10 mouse cellular contexts compared by ENCODE assay signal in the genomic region with DNA sequence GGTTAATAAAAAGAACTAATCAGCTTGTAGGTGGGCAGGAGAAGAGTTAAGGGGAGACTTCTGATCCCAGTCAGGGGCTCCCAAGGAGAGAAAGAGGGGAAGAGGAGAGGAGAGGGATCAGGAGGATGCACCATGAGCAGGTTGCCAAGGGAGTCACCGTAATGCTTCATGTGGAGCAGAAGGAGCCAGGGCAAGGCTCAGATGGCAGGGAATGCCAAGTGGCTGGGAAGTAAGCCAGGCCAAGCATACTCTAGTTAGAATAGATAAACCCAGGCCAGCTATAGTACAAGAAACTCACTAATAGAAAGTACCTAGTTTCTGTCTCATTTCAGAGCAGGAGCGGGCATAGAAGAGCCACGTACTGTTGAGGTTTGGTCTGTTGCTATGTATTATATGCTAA. TPM values are rescaled to one million over a fixed set of nuclear protein-coding genes. Genes with fewer than 3 reads are reported as not detected.
A peak's percentile ranks its signal among the peaks of the same experiment; 100 is the strongest.
DNase-seq lines count a peak whose midpoint lies in the region; ATAC-seq and TF ChIP-seq lines count a peak whose summit lies in the region.
"Had no signal": no experiment of that assay in that cellular context is flagged by ENCODE, and none has a peak within 500 bp of the region (broad histone marks: within the 10 kb centered on the region; RNA-seq: fewer than 3 reads in every experiment).

No protein-coding gene starts in this region.

- peak; percentile 63 for DNase-seq in hindbrain, postnatal 0 days (ENCODE audit: low spot score)
- DNase-seq in hindbrain, embryonic 10.5 days (ENCODE audit: low spot score), result no peak
- DNase-seq in brain, adult 2 months (ENCODE audit: low read depth, low spot score), result peak; percentile 88
- peak; percentile 63 for DNase-seq in cerebellum, adult 11 months
- DNase-seq in heart, postnatal 36 days, result peak; percentile 52 to 57
- DNase-seq in layer of hippocampus, postnatal 14 days (ENCODE audit: low spot score in 2 of 2), result no peak
- DNase-seq in layer of hippocampus, adult 18-20 months (ENCODE audit: low spot score in 2 of 2), result no peak
- DNase-seq: liver, postnatal 0 days had no signal

- no peaks in the 10 kb centered on the region for H3K9me3 ChIP-seq in hindbrain, postnatal 0 days (ENCODE audit: low read length)
- no peaks in the 10 kb centered on the region for H3K9me3 ChIP-seq in hindbrain, embryonic 10.5 days

- 0 out of 2 replicates have a peak, but pooled peaks cover 4% of the 10 kb centered on the region for H3K4me1 ChIP-seq in hindbrain, postnatal 0 days (ENCODE audit: insufficient read depth, low read length)
- no peaks in the 10 kb centered on the region for H3K4me1 ChIP-seq in hindbrain, embryonic 10.5 days (replicated peaks)

- intact Hi-C loops in heart, postnatal 36 days (cut with DNase I), result no loop called here

- no peak overlapping the region for H3K4me2 ChIP-seq in hindbrain, postnatal 0 days (ENCODE audit: low read depth, low read length)

- no peak overlapping the region for H3K9ac ChIP-seq in hindbrain, postnatal 0 days (replicated peaks; ENCODE audit: low read length)
- H3K9ac ChIP-seq: liver, postnatal 0 days had no signal

- H3K27me3 ChIP-seq in hindbrain, postnatal 0 days (ENCODE audit: insufficient read depth, low read length), result no peaks in the 10 kb centered on the region
- H3K27me3 ChIP-seq in hindbrain, embryonic 10.5 days (ENCODE audit: insufficient read depth, poor library complexity, severe bottlenecking), result no peaks in the 10 kb centered on the region

- no peak overlapping the region for H3K4me3 ChIP-seq in hindbrain, postnatal 0 days (ENCODE audit: low read length)
- no peak overlapping the region for H3K4me3 ChIP-seq in hindbrain, embryonic 10.5 days
- H3K4me3 ChIP-seq: erythroblast, embryonic 14.5 days had no signal

- no peak for ATAC-seq in hindbrain, postnatal 0 days
- ATAC-seq: liver, postnatal 0 days; midbrain, embryonic 16.5 days had no signal

- H3K27ac ChIP-seq in hindbrain, postnatal 0 days, result no peak overlapping the region
- H3K27ac ChIP-seq in hindbrain, embryonic 10.5 days, result no peak overlapping the region

- TF ChIP-seq CTCF in hindbrain, postnatal 0 days (IDR thresholded peaks at IDR 0.05; ENCODE audit: low read depth), result no peak

- WGBS in hindbrain, postnatal 0 days, result 72% methylated on average over 3 of the region's 3 CpGs
- WGBS in hindbrain, embryonic 10.5 days, result 93% methylated on average over 3 of the region's 3 CpGs

- H3K36me3 ChIP-seq in hindbrain, postnatal 0 days (ENCODE audit: insufficient read depth, low read length), result no peaks in the 10 kb centered on the region
- H3K36me3 ChIP-seq in hindbrain, embryonic 10.5 days, result no peaks in the 10 kb centered on the region

RNA-seq across cellular contexts. Expression of gene Cradd, which starts 43.6 kb away (rescaled TPM):
- total RNA-seq in hindbrain, postnatal 0 days (2014; rRNA removed), result 13.1 and 15.5 TPM in 2 replicates
- 8.5 and 8.9 TPM in 2 replicates for polyA plus RNA-seq in hindbrain, postnatal 0 days (2015; fragmentation: Nextera tagmentation; extraction: Ambion mirVana)
- polyA plus RNA-seq in hindbrain, embryonic 10.5 days (2016; fragmentation: Nextera tagmentation; extraction: Ambion mirVana), result 10.9 and 13.3 TPM in 2 replicates
- 10 to 100 TPM in 1 of 2 experiments, 1 to 10 TPM in 1; 8.8 to 12.5 TPM for total RNA-seq in heart, postnatal 36 days (2021)
- 1 to 10 TPM; 6.6 TPM for total RNA-seq in layer of hippocampus, postnatal 14 days (2021)
- total RNA-seq in layer of hippocampus, adult 18-20 months (2021), result 1 to 10 TPM; 5.7 to 6.7 TPM

Comparison
In these comparisons a context has a peak if more than half of its experiments do, and no peak if none do; other contexts are left out.
1. DNase-seq: peak in hindbrain, postnatal 0 days (single experiment), brain, adult 2 months (single experiment), cerebellum, adult 11 months (single experiment) and heart, postnatal 36 days (2 of 2); none in hindbrain, embryonic 10.5 days (single experiment), layer of hippocampus, postnatal 14 days (0 of 2) and layer of hippocampus, adult 18-20 months (0 of 2).